Mouse (Mus musculus): ENCODE results near the gene Frs2.

The Frs2 gene

DNA sequence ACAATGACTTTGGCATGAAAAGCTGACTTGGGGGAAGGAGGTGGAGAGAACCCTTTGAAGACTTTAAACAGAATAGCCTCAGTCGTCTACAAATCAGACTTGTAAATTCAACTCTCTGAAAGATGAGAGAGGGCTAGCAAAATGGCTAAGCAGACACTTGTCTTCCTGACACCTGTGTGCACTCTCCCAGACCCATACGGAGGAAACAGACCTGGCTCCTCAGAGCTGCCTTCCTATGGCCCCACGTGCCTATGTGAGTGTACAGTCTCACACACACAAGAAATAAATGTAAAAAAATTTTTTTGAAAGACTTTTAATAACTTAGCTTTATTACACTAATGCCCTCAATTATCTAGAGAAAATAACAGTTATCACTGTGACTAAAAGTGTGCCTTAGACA is 41.6 kb downstream of the Frs2 start:
- ATAC-seq (ENCODE audit: insufficient number of reproducible peaks, low FRiP score, low TSS enrichment) = no peak

- no peak for ATAC-seq (ENCODE audit: insufficient number of reproducible peaks, low FRiP score, low TSS enrichment)
Measured at GRCm38 (mm10) chr10:117106244-117106643, 42.1 kb downstream of the Frs2 start.

DNA sequence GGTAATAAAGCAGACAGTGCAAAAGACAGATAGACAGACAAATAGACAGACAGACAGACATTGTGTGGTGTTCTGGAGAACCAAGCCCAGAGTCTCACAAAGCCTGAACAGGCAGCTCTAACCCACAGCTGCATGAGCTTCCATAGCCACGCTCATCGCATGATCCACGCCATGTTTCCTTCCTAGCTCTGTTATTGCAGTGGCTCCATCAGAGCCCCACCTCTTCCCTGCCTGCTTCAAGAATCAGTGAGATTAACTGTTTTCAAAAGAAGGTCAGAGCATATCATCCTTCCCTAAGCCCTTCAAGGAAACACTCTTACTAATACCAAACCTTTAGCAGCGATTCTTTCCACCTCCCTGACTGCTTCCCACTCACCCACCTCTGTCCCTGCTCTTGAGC is 43.3 kb downstream of the Frs2 start:
- no peak for ATAC-seq (ENCODE audit: insufficient number of reproducible peaks, low FRiP score, low TSS enrichment)

DNA sequence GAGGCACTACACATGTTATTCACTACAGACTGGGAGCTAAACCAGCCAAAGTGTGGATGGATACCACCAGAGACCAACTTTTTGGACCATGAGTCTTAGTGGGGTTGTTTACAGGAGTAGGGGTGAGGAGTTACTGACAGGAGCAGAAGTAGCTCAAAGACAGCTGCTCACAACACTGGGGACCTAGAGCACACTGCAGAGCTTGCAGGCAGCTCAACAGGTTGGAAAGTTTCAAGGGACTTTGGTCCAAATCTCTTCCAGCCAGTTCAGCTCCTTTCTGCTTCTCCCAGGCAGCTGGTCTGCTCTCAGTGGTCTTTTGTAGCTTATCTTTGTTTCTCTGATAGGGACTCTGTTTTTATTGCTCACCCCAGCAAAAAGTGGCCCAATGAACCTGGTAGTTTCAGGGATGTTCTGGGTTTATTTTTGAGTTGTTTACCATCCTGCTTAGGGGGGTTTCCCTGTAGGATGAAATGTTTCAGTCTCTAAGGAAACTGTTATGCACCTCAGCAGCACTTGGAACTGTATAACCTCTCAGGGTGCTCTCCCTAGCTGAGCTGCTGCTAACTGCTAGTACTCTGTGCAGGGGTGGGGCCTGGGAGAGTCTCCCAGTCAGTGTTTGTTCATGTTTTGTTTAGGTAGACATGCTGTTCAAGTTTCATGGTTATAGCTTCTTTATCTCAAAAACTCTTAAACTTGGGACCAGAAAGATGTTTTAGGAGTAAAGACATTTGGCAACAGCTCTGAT is 44.3 kb downstream of the Frs2 start:
- no peak for ATAC-seq (ENCODE audit: insufficient number of reproducible peaks, low FRiP score, low TSS enrichment)

DNA sequence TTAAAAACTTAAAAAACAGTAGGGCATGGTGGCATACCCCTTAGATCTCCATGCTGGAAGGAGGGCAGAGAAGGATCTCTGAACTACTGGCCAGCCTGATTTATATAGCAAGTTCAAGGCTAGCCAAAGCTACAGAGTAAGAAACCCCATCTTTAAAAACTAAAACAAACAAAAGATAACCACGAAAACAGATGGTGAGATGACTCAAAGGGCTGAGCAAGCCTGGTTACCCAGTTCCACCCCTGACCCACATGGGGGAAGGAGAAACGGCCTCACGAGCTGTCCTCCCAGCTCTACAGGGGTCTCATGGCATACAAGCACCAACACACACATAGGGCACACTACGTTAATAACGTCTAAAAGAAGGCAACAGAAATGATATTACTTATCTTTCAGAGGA is 48.2 kb downstream of the Frs2 start:
- ATAC-seq (ENCODE audit: insufficient number of reproducible peaks, low FRiP score, low TSS enrichment) = no peak

DNA sequence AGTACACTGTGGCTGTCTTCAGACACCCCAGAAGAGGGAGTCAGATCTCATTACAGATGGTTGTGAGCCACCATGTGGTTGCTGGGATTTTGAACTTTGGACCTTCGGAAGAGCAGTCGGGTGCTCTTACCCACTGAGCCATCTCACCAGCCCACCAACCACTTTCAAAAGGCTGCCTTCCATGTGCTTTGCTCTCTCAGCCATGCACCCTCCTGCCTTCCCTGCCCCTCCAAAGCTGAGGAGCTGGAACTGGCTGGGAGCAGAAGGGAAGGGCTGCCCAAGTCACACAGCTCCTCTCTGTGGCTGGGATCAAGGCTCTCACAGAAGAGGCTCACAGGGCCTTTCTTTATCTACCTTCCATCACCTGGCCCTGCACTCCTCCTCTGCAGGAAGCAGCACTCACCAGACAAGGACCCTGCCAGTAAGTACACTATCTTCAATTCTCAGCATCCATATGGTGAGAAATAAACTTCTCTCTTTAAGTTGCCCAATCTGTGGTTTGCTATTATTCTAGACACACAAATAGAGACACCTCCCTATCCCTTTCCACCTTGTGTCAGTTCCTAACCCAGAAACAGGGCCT is 51.1 kb downstream of the Frs2 start:
- no peak for ATAC-seq (ENCODE audit: insufficient number of reproducible peaks, low FRiP score, low TSS enrichment)

GRCm38 (mm10) chr10:117096096-117096495 is 52.2 kb downstream of the Frs2 start:
- no peak for ATAC-seq (ENCODE audit: insufficient number of reproducible peaks, low FRiP score, low TSS enrichment)

GRCm38 (mm10) chr10:117094504-117095329 is 53.6 kb downstream of the Frs2 start:
- ATAC-seq (ENCODE audit: insufficient number of reproducible peaks, low FRiP score, low TSS enrichment) = peak; percentile 74

- no peak for ATAC-seq (ENCODE audit: insufficient number of reproducible peaks, low FRiP score, low TSS enrichment)
Measured at GRCm38 (mm10) chr10:117089628-117090027, 58.7 kb downstream of the Frs2 start.

DNA sequence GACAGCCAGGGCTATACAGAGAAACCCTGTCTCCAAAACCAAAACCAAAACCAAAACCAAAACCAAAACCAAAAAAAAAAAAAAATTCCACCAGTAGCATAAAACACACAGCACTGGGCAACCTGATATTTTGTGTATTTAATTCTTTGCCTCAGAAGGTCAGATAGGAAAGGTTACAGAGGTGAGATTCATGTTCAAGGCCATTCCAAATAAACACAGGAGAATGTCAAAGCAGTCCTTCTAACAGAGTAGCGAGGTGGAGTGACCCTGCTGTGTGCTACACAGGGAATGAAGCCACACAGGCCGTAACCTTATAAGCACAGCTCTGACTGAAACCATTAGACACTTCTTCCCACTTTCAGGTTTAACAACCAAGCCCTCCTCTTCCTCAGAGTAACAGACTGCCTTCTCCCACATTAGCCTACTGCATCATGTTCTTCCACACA is 66.4 kb downstream of the Frs2 start:
- ATAC-seq (ENCODE audit: insufficient number of reproducible peaks, low FRiP score, low TSS enrichment) = no peak

- no peak for ATAC-seq (ENCODE audit: insufficient number of reproducible peaks, low FRiP score, low TSS enrichment)
Measured at GRCm38 (mm10) chr10:117081326-117081725, 67.0 kb downstream of the Frs2 start.

GRCm38 (mm10) chr10:117078284-117078683 is 70.0 kb downstream of the Frs2 start:
- peak; percentile 40; the same call in 1 of the 2 replicates for ATAC-seq (ENCODE audit: insufficient number of reproducible peaks, low FRiP score, low TSS enrichment)

GRCm38 (mm10) chr10:117073176-117073575 is 75.2 kb downstream of the Frs2 start:
- no peak for ATAC-seq (ENCODE audit: insufficient number of reproducible peaks, low FRiP score, low TSS enrichment)

GRCm38 (mm10) chr10:117072191-117072888 is 76.0 kb downstream of the Frs2 start:
- no peak for ATAC-seq (ENCODE audit: insufficient number of reproducible peaks, low FRiP score, low TSS enrichment)

DNA sequence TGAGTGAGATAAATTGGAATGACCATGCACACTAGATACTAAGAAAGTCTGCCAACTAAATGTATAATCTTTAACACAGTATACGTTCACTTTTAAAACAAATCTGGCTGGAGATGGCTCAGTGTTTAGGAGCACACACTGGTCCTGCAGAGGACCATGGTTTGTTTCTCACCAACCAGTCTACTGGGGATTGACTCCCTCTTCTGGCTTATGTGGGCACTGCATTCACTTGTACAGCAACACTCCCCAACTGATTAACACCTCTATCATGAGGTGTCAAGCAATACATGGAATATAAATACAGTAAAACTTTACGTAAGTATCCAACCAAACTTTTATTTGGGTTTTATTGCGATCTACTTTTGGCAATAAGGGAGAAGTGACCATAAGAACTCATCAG is 79.2 kb downstream of the Frs2 start:
- no peak for ATAC-seq (ENCODE audit: insufficient number of reproducible peaks, low FRiP score, low TSS enrichment)

DNA sequence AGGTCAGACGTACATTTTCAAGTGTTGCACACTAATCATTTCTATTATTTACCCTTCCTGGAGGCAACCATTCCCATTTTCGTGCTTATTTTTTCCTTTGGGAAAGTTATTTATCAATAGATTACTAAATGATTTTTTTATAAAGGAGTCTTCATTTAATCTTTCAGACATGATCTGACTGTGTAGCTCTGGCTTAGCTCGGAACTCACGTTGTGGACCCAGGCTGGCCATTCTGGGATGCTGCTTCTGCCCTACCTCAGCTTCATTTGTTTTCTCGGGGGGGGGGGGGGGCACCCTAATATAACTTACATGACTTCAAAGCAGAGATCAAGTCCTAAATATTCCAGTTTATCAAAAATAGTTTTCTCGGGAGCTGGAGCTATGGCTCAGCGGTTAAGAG is 84.3 kb downstream of the Frs2 start:
- ATAC-seq (ENCODE audit: insufficient number of reproducible peaks, low FRiP score, low TSS enrichment) = no peak

- peak; percentile 94 for ATAC-seq (ENCODE audit: insufficient number of reproducible peaks, low FRiP score, low TSS enrichment)
Measured at GRCm38 (mm10) chr10:117063254-117064021, 84.9 kb downstream of the Frs2 start, which contains the start of gene Cct2. Gene Cct2 (minus strand): TSS chr10:117063814.

- no peak for ATAC-seq (ENCODE audit: insufficient number of reproducible peaks, low FRiP score, low TSS enrichment)
Measured at GRCm38 (mm10) chr10:117062894-117063253, 85.5 kb downstream of the Frs2 start.

DNA sequence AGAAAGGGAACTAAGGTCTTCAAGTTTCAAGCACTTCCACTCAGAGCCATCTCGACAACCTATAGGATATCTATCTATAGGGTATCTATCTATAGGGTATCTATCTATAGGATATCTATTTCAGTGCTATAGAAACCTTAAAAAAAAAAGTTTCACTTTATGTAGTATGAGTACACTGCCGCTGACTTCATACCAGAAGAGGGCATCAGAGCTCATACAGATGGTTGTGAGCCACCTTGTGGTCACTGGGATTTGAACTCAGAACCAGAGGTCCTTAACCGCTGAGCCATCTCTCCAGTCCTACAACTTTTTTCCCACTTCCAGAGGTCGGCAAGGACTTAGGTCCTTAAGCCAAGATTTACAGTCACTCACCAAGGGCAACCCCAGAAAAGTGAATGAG is 92.7 kb downstream of the Frs2 start:
- no peak for ATAC-seq (ENCODE audit: insufficient number of reproducible peaks, low FRiP score, low TSS enrichment)

Measured in cerebellum, adult (tissue).